Mouse (Mus musculus) kidney, adult 9 months (tissue): ENCODE results near the gene Thpo.

Source experiments
- DNase-seq: peaks from one replicate; pipeline ENCODE4 v3.0.0; 2022

The Thpo gene

DNA sequence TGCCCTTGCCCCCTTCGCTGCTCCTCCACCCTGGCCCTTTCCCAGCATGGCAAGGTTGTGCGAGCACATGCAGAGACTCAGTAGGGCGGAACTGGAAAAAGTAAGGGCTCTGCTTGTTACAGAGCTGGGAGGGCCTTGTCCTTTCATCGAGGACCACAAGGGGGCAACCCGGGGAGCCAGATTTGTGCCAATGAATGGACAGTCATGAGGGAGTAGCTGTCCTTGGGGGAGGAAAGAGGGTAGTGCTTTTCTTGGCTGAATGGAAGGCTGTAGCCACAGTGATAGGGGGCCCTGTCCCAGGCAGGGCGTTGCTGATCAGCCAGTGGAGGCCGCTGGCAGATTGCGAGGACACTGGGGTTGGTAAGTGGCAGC lies 31.8 kb downstream of the Thpo start:
- DNase-seq = peak; percentile 80

- DNase-seq = no peak
These were observed 32.4 kb downstream of the Thpo start for GRCm38 (mm10) chr16:20701729-20702521.

DNA sequence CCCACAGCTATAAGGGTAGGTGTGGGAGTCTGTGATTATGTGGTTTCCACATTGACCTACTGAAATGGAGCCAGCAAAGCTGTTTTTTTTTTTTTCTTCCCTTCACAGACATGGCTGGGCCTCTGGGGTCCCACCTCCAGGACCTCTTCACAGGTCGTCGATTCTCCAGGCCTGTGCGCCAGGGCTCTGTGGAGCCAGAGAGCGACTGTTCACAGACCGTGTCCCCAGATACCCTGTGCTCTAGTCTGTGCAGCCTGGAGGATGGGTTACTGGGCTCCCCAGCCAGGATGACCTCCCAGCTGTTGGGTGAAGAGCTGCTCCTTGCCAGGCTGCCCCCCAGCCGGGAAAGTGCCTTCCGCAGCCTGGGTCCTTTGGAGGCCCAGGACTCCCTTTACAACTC lies 33.0 kb downstream of the Thpo start:
- DNase-seq = no peak

DNA sequence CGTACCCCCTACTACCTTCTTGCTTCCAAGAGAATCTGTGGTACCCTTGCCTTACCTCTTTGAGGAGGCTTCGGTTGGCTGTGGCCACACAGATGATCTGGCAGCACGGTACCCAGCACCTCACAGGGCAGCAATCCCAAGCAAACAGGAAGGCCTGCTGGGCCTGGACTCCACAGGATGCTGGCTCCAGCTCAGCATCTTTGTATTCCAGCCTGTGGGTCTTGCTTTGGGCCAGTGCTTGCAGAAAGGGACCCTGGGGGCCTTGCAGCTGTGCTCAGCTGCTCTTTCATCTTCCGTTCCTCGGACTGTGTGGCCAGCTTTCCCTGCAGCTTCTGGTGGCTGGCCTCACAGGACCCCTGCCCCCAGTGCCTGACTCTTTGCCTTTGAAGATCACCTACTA lies 34.3 kb downstream of the Thpo start:
- no peak for DNase-seq

- DNase-seq = no peak
These were observed 35.0 kb downstream of the Thpo start for GRCm38 (mm10) chr16:20699266-20699665.

DNA sequence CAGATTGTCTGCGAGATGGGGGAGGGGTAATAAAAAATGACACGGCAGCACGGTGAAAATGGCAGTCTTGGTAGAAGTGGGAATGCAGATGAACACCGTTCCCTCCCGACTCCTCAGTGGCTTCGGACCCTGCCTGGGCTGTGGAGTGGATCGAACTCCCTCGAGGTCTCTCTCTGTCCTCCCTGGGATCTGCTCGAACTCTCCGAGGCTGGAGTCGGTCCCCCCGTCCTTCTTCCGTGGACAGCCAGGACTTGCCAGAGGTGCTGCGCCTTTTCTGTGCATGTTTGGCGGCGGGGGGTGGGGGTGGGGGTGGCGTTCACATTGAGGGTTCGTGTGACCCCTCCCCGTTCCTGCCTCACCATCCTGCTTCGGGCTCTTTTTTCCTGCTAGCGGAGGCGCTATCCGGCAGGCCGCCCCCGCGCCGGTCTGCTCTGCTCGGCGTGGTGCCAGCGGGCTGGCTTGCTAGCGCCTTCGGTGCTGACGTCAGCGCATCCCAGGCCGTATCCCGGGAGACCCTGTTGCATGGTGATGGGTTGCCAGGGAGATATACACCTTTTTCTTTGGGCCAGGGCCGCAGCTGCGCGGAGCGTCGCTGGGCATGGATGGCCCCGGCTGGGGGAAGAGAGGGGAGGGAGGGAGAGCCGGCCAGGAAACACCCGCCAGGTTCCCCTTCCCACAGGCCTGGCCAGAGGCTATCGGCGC lies 38.5 kb downstream of the Thpo start:
- peak; percentile 80 for DNase-seq

DNA sequence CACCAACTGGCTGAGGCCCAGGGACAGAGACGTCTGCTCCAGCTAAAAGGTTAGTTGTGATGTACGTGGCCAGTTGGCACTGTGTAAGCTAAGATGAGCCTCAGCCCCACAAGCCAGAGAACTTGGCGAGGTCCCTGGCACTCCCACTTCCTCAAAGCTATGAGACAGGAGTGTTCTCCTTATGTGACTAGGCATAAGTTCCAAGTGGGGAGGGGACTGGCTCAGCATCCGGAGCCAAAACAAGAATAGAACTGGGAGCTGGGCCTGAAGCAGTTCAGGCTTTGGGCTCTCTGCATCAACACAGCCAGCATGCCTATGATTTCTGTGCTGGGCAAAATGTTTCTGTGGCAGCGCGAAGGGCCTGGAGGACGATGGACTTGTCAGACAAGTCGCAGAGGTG lies 39.5 kb downstream of the Thpo start:
- DNase-seq = no peak

GRCm38 (mm10) chr16:20693111-20693701 lies 41.1 kb downstream of the Thpo start, which contains the start of gene Fam131a:
TSS of gene Fam131a (plus strand) at chr16:20693241.
- DNase-seq = peak; percentile 83

DNA sequence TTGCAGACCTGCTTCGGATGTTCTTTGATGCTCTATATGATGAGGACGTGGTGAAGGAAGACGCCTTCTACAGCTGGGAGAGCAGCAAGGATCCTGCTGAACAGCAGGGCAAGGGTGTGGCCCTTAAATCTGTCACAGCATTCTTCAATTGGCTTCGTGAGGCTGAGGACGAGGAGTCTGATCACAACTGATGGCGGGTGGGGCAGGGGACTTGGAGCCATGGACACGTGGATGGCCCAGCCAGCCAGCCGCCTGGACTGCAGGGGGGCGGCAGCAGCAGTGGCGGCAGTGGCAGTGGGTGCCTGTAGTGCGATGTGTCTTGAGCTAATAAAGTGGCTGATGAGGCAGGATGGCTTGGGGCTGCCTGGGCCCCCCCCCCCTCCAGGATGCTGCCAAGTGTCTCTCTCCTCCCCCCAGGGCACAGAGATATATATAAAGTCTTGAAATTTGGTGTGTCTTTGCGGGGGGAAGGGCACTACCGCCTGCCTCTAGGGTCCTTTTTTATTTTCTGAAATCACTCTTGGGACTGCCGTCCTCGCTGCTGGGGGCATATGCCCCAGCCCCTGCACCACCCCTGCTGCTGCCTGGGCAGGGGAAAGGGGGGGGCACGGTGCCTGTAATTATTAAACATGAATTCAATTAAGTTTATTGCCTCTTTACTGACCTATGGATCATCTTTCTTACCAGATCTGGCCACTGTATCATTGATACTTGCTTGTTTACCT lies 41.9 kb downstream of the Thpo start:
- no peak for DNase-seq

GRCm38 (mm10) chr16:20691617-20692016 lies 42.7 kb downstream of the Thpo start:
- DNase-seq = no peak

GRCm38 (mm10) chr16:20690774-20691173 lies 43.5 kb downstream of the Thpo start:
- no peak for DNase-seq

GRCm38 (mm10) chr16:20677974-20678675 lies 56.2 kb downstream of the Thpo start:
- peak; percentile 87 for DNase-seq

DNA sequence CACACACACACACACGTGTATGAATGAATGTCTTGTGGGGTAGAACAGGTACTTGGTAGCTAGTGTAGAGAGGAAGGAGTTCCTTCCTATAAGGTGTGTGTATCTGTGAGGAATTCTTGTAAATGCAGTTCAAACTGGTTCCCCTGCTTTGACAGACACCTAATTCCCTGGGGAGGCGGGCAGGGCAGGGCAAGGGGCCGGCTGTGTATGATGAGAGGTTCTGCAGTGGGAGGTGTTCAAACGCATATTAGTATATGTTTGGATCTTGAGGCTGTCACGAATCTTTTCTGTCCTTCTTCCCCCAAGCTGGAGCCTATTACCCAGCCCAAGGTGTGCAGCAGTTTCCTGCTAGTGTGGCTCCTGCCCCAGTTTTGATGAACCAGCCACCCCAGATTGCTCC lies 56.9 kb downstream of the Thpo start:
- no peak for DNase-seq

- DNase-seq = no peak
These were observed 57.6 kb downstream of the Thpo start for GRCm38 (mm10) chr16:20676702-20677101.

GRCm38 (mm10) chr16:20675213-20675612 lies 59.1 kb downstream of the Thpo start:
- no peak for DNase-seq
